Mouse (Mus musculus): ENCODE results near the gene Nrbp1. TPM values are rescaled to one million over a fixed set of nuclear protein-coding genes. Genes with fewer than 3 reads are reported as not detected.

Nrbp1 gene
- total and polyA plus RNA-seq, 3 experiments: 34.5 to 41.5 (median 36.6) TPM

DNA sequence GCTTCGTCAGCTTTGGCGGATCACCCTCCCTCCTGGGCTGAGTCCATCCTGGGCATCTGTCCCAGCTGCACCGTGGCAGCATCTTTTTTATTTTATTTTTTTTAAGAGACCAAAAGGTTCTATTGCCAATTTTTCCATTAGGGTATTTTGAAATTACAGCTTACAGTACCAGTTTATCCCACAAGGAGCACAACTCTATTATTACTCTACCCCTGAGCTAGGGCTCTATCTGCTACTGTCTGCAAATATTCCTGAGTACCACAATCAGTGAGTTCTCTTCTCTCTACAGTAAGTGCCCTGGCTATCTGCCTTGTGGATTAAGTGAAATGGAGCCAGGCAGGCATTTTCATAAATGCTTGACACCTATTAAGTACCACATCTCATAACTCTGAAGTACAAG is 48.0 kb downstream of the Nrbp1 start:
- Histone ChIP-seq H3K36me3 (replicated peaks in 1 of 2; ENCODE audit: control insufficient read depth in 1 of 2, insufficient read depth in 1 of 2, low read length in 1 of 2) (peaks cover 19 to 27% of the 10 kb centered on the region in 2 experiments), H3K27ac (ENCODE audit: insufficient read depth, low read depth) (peak overlapping the region; percentile 26), H3K4me3 (replicated peaks in 1 of 3; ENCODE audit: low read depth in 2 of 3, low read length in 2 of 3, poor library complexity in 1 of 3) (no peak overlapping the region), H3K4me2 (ENCODE audit: insufficient read depth, low read depth, poor library complexity, severe bottlenecking) (peak overlapping the region; percentile 35), H3K9me3 (replicated peaks; ENCODE audit: low read length) (no peaks in the 10 kb centered on the region), H3K79me2 (replicated peaks; ENCODE audit: control insufficient read depth, extremely low read depth, insufficient read depth, poor library complexity, severe bottlenecking) (no peaks in the 10 kb centered on the region), H3K9ac (ENCODE audit: insufficient read depth, low read depth) (peak overlapping the region; percentile 14; the same call in 1 of the 2 replicates), H3K4me1 (ENCODE audit: control insufficient read depth in 1 of 2, insufficient read depth in 2 of 2) (peaks cover 9 to 33% of the 10 kb centered on the region in 2 experiments; a peak in 3 of 4 replicates), H3K27me3 (replicated peaks) (peaks cover 17% of the 10 kb centered on the region)
- in situ Hi-C loops (cut with MboI; ENCODE audit: low pct_ligation_motif_present, low pct_unique_long_range_greater_than_20kb, low sequenced_read_pairs) (no loop called here), dilution Hi-C loops (cut with MboI; ENCODE audit: extremely low pct_ligation_motif_present, extremely low pct_unique_long_range_greater_than_20kb, low sequenced_read_pairs) (no loop called here)
- DNase-seq (ENCODE audit: extremely low read depth): peak; percentile 3
- TF ChIP-seq ZMIZ1 (IDR thresholded peaks at IDR 0.05; ENCODE audit: low read depth, low read length): no peak
- 0 out of 2 replicates have a peak, but pooled peaks have one; percentile 12 for TF ChIP-seq MEF2A (IDR thresholded peaks at IDR 0.05; ENCODE audit: borderline replicate concordance, low read depth, low read length)
- TF ChIP-seq EP300 (IDR thresholded peaks at IDR 0.05; ENCODE audit: low read length): peak; percentile 4; the same call in 1 of the 2 replicates

DNA sequence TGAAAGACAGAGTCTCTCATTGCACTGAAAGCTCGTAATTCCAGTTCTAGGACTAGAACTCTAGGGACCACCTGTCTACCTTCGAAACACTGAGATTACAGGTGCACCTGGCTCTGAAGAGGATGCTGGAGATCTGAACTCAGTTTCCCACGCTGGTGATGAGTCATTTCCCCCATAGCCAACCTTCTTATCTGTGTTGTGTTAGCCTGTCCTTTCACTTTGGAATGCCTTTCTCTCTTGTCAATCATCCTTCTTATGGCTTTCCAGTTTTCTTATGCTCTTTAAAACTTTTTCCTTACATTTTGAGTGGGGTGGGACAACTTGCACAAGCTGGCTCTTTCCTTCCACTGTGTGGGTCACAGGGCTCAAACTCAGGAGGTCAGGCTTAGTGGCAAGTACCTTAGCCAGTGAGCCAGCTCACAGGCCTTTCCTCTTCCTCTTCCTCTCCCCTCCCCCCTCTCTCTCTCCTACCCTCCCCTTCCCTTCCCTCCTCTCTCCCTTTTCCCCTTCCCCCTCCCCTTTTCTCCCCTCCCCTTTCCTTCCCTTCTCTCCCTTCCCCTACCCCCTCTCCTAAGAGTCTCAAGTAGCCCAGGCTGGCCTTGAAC is 49.1 kb downstream of the Nrbp1 start:
- peak; percentile 9 for DNase-seq (ENCODE audit: extremely low read depth)
- in situ Hi-C loops (cut with MboI; ENCODE audit: low pct_ligation_motif_present, low pct_unique_long_range_greater_than_20kb, low sequenced_read_pairs) (no loop called here), dilution Hi-C loops (cut with MboI; ENCODE audit: extremely low pct_ligation_motif_present, extremely low pct_unique_long_range_greater_than_20kb, low sequenced_read_pairs) (no loop called here)
- TF ChIP-seq TCF12 (IDR thresholded peaks at IDR 0.05; ENCODE audit: low read depth, low read length) (0 out of 2 replicates have a peak, but pooled peaks have one; percentile 19), SIN3A (IDR thresholded peaks at IDR 0.05; ENCODE audit: low read length) (no peak), JUN (IDR thresholded peaks at IDR 0.05; ENCODE audit: insufficient read depth, low read depth, low read length) (no peak; the same call in 1 of the 2 replicates), ZMIZ1 (IDR thresholded peaks at IDR 0.05; ENCODE audit: low read depth, low read length) (no peak), ZKSCAN1 (IDR thresholded peaks at IDR 0.05; ENCODE audit: borderline replicate concordance, low read depth, low read length) (no peak), ETS1 (conservative IDR thresholded peaks at IDR 0.05; ENCODE audit: low read depth, low read length) (peak; percentile 43), JUND (conservative IDR thresholded peaks at IDR 0.05; ENCODE audit: low read depth, low read length) (peak; percentile 78), MAX (IDR thresholded peaks at IDR 0.05; ENCODE audit: low read length) (no peak), MAZ (IDR thresholded peaks at IDR 0.05; ENCODE audit: low read depth, low read length) (0 out of 2 replicates have a peak, but pooled peaks have one; percentile 21)
- Histone ChIP-seq H3K79me2 (replicated peaks; ENCODE audit: control insufficient read depth, extremely low read depth, insufficient read depth, poor library complexity, severe bottlenecking) (no peaks in the 10 kb centered on the region), H3K27me3 (replicated peaks) (peaks cover 28% of the 10 kb centered on the region), H3K27ac (ENCODE audit: insufficient read depth, low read depth) (peak overlapping the region; percentile 98), H3K4me2 (ENCODE audit: insufficient read depth, low read depth, poor library complexity, severe bottlenecking) (peak overlapping the region; percentile 82), H3K9ac (ENCODE audit: insufficient read depth, low read depth) (peak overlapping the region; percentile 89), H3K4me3 (replicated peaks in 1 of 3; ENCODE audit: low read depth in 2 of 3, low read length in 2 of 3, poor library complexity in 1 of 3) (peak overlapping the region; percentile 43 to 64 (median 62)), H3K36me3 (replicated peaks in 1 of 2; ENCODE audit: control insufficient read depth in 1 of 2, insufficient read depth in 1 of 2, low read length in 1 of 2) (peaks cover 14 to 20% of the 10 kb centered on the region in 2 experiments), H3K9me3 (replicated peaks; ENCODE audit: low read length) (no peaks in the 10 kb centered on the region), H3K4me1 (ENCODE audit: control insufficient read depth in 1 of 2, insufficient read depth in 2 of 2) (peaks cover 9 to 33% of the 10 kb centered on the region in 2 experiments; a peak in 3 of 4 replicates)
